12 mouse cellular contexts compared by ENCODE assay signal in genomic region chr10:112105785-112106184, GRCm38 (mm10). TPM values are rescaled to one million over a fixed set of nuclear protein-coding genes. Genes with fewer than 3 reads are reported as not detected.
DNase-seq lines count a peak whose midpoint lies in the region; ATAC-seq and TF ChIP-seq lines count a peak whose summit lies in the region.
"Not testable (repeated sequence)": the region's sequence is repeated elsewhere in the genome, so short reads cannot be mapped to it uniquely, and the experiment has no call there.
"Had no signal": no experiment of that assay in that cellular context is flagged by ENCODE, and none has a peak within 500 bp of the region (broad histone marks: within the 10 kb centered on the region; RNA-seq: fewer than 3 reads in every experiment).

No protein-coding gene starts in this region.

- peaks cover 14% of the 10 kb centered on the region for H3K9me3 ChIP-seq in embryonic facial prominence, embryonic 10.5 days
- H3K9me3 ChIP-seq in liver, embryonic 11.5 days (ENCODE audit: control insufficient read depth, low read length); neural tube, embryonic 11.5 days (ENCODE audit: control insufficient read depth, low read length): not testable (repeated sequence)

- not testable (repeated sequence) for H3K27ac ChIP-seq in bone marrow, adult 2 months (ENCODE audit: control insufficient read depth, insufficient read depth, low read depth, low read length, poor library complexity); embryonic facial prominence, embryonic 10.5 days (replicated peaks); liver, embryonic 11.5 days (ENCODE audit: low read depth, low read length); neural tube, embryonic 11.5 days (ENCODE audit: low read depth, low read length)

- not testable (repeated sequence) for H3K4me2 ChIP-seq in liver, embryonic 11.5 days; neural tube, embryonic 11.5 days (ENCODE audit: low read depth)

- not testable (repeated sequence) for H3K4me3 ChIP-seq in bone marrow, adult 2 months (replicated peaks; ENCODE audit: control insufficient read depth, low read depth, low read length); embryonic facial prominence, embryonic 10.5 days; liver, embryonic 11.5 days (ENCODE audit: low read depth, low read length); neural tube, embryonic 11.5 days (ENCODE audit: low read depth, low read length)

- not testable (repeated sequence) for ATAC-seq in liver, embryonic 11.5 days (replicated peaks; ENCODE audit: low FRiP score); neural tube, embryonic 11.5 days (ENCODE audit: insufficient read depth, low FRiP score, low TSS enrichment)

- H3K27me3 ChIP-seq in embryonic facial prominence, embryonic 10.5 days (replicated peaks; ENCODE audit: low read depth, poor library complexity, severe bottlenecking); liver, embryonic 11.5 days (replicated peaks; ENCODE audit: control insufficient read depth, insufficient read depth, low read length); neural tube, embryonic 11.5 days (ENCODE audit: control insufficient read depth, insufficient read depth, low read length): not testable (repeated sequence)

- TF ChIP-seq POLR2A in bone marrow, adult 2 months (IDR thresholded peaks at IDR 0.05; ENCODE audit: borderline replicate concordance, control insufficient read depth, low read depth, low read length) = not testable (repeated sequence)

- 5% methylated on average over 5 of the region's 5 CpGs for WGBS in bone marrow, adult 2 months
- 8% methylated on average over 5 of the region's 5 CpGs for WGBS in embryonic facial prominence, embryonic 10.5 days
- 10% methylated on average over 5 of the region's 5 CpGs for WGBS in liver, embryonic 11.5 days
- 5% methylated on average over 5 of the region's 5 CpGs for WGBS in neural tube, embryonic 11.5 days

- not testable (repeated sequence) for H3K4me1 ChIP-seq in bone marrow, adult 2 months (ENCODE audit: control insufficient read depth, insufficient read depth, low read length); embryonic facial prominence, embryonic 10.5 days; liver, embryonic 11.5 days (replicated peaks; ENCODE audit: control insufficient read depth, insufficient read depth, low read length); neural tube, embryonic 11.5 days (ENCODE audit: control insufficient read depth, insufficient read depth, low read length)

- not testable (repeated sequence) for H3K9ac ChIP-seq in liver, embryonic 11.5 days (ENCODE audit: low read depth, low read length); neural tube, embryonic 11.5 days (ENCODE audit: low read length)

- peak; percentile 68 for TF ChIP-seq CTCF in bone marrow, adult 2 months (IDR thresholded peaks at IDR 0.05; ENCODE audit: control insufficient read depth, insufficient read depth, low read length)

- peak; percentile 59 to 64 for DNase-seq in CD8-positive naive resting alpha-beta T cell, adult 2 months (ENCODE audit: low read depth in 2 of 2, low spot score in 2 of 2)
- DNase-seq in embryonic facial prominence, embryonic 10.5 days (ENCODE audit: low spot score) = peak; percentile 59
- DNase-seq in heart, adult 8-10 months (ENCODE audit: low spot score) = peak; percentile 14
- DNase-seq in kidney, postnatal 4 days = peak; percentile 75 to 76
- peak; percentile 45 for DNase-seq in liver, embryonic 11.5 days (ENCODE audit: low spot score)
- DNase-seq in neural tube, embryonic 11.5 days (ENCODE audit: low spot score) = peak; percentile 57
- DNase-seq in testis, postnatal 14 days (ENCODE audit: low spot score) = peak; percentile 36

- not testable (repeated sequence) for H3K36me3 ChIP-seq in embryonic facial prominence, embryonic 10.5 days (replicated peaks); liver, embryonic 11.5 days (ENCODE audit: control insufficient read depth, insufficient read depth, low read length); neural tube, embryonic 11.5 days (ENCODE audit: control insufficient read depth, insufficient read depth, low read length)

RNA-seq across cellular contexts. Expression of gene Glipr1l2, which starts 22.6 kb away (rescaled TPM):
- polyA plus RNA-seq in bone marrow, adult 2 months (2011; ENCODE audit: insufficient read depth, insufficient read length, low replicate concordance, missing spikeins) = not detected in 2 replicates
- polyA plus RNA-seq in embryonic facial prominence, embryonic 10.5 days (2016; fragmentation: Nextera tagmentation; extraction: Ambion mirVana) = not detected in 2 replicates
- not detected for total RNA-seq in heart, adult 8-10 months (2022)
- not detected in 2 replicates for polyA plus RNA-seq in liver, embryonic 11.5 days (2014; fragmentation: Nextera tagmentation; extraction: Ambion mirVana)
- not detected in 2 replicates for polyA plus RNA-seq in neural tube, embryonic 11.5 days (2014; fragmentation: Nextera tagmentation; extraction: Ambion mirVana)
- total RNA-seq: adrenal gland, postnatal 4 days had no signal
- polyA plus RNA-seq: heart, embryonic 12.5 days; lung, embryonic 16.5 days; stomach, embryonic 15.5 days had no signal

RNA-seq across cellular contexts. Expression of gene Glipr1l1, which starts 45.8 kb away (rescaled TPM):
- not detected in 2 replicates for polyA plus RNA-seq in bone marrow, adult 2 months (2011; ENCODE audit: insufficient read depth, insufficient read length, low replicate concordance, missing spikeins)
- not detected in 2 replicates for polyA plus RNA-seq in embryonic facial prominence, embryonic 10.5 days (2016; fragmentation: Nextera tagmentation; extraction: Ambion mirVana)
- not detected for total RNA-seq in heart, adult 8-10 months (2022)
- not detected in 2 replicates for polyA plus RNA-seq in liver, embryonic 11.5 days (2014; fragmentation: Nextera tagmentation; extraction: Ambion mirVana)
- polyA plus RNA-seq in neural tube, embryonic 11.5 days (2014; fragmentation: Nextera tagmentation; extraction: Ambion mirVana) = not detected in 2 replicates
- total RNA-seq: adrenal gland, postnatal 4 days had no signal
- polyA plus RNA-seq: heart, embryonic 12.5 days; lung, embryonic 16.5 days; stomach, embryonic 15.5 days had no signal

RNA-seq across cellular contexts. Expression of gene Glipr1l3, which starts 54.3 kb away (rescaled TPM):
- not detected in 2 replicates for polyA plus RNA-seq in bone marrow, adult 2 months (2011; ENCODE audit: insufficient read depth, insufficient read length, low replicate concordance, missing spikeins)
- polyA plus RNA-seq in embryonic facial prominence, embryonic 10.5 days (2016; fragmentation: Nextera tagmentation; extraction: Ambion mirVana) = not detected in 2 replicates
- total RNA-seq in heart, adult 8-10 months (2022) = not detected
- polyA plus RNA-seq in liver, embryonic 11.5 days (2014; fragmentation: Nextera tagmentation; extraction: Ambion mirVana) = not detected in 2 replicates
- polyA plus RNA-seq in neural tube, embryonic 11.5 days (2014; fragmentation: Nextera tagmentation; extraction: Ambion mirVana) = not detected in 2 replicates
- total RNA-seq: adrenal gland, postnatal 4 days had no signal
- polyA plus RNA-seq: heart, embryonic 12.5 days; lung, embryonic 16.5 days; stomach, embryonic 15.5 days had no signal

RNA-seq across cellular contexts. Expression of gene Caps2, which starts 57.6 kb away (rescaled TPM):
- not detected in 2 replicates for polyA plus RNA-seq in bone marrow, adult 2 months (2011; ENCODE audit: insufficient read depth, insufficient read length, low replicate concordance, missing spikeins)
- 0.25 and 0.34 TPM in 2 replicates for polyA plus RNA-seq in embryonic facial prominence, embryonic 10.5 days (2016; fragmentation: Nextera tagmentation; extraction: Ambion mirVana)
- not detected for total RNA-seq in heart, adult 8-10 months (2022)
- not detected in 2 replicates for polyA plus RNA-seq in liver, embryonic 11.5 days (2014; fragmentation: Nextera tagmentation; extraction: Ambion mirVana)
- 0.36 and 0.50 TPM in 2 replicates for polyA plus RNA-seq in neural tube, embryonic 11.5 days (2014; fragmentation: Nextera tagmentation; extraction: Ambion mirVana)

Comparison
In these comparisons a context has a peak if more than half of its experiments do, and no peak if none do; other contexts are left out.
1. DNase-seq: peak in every context shown above with its lines; median percentile 76 in kidney, postnatal 4 days; 62 in CD8-positive naive resting alpha-beta T cell, adult 2 months; 59 in embryonic facial prominence, embryonic 10.5 days; 57 in neural tube, embryonic 11.5 days; 45 in liver, embryonic 11.5 days; 36 in testis, postnatal 14 days; 14 in heart, adult 8-10 months.